Comparison of ENCODE assay signal across 24 mouse cellular contexts in genomic region chr11:61252807-61253206, GRCm38 (mm10). TPM values are rescaled to one million over a fixed set of nuclear protein-coding genes. Genes with fewer than 3 reads are reported as not detected.
"Had no signal": no experiment of that assay in that cellular context is flagged by ENCODE, and none has a peak within 500 bp of the region (broad histone marks: within the 10 kb centered on the region; RNA-seq: fewer than 3 reads in every experiment).

No protein-coding gene starts in this region.

- H3K4me3 ChIP-seq: limb, embryonic 12.5 days; limb, embryonic 15.5 days; liver, embryonic 13.5 days; megakaryocyte, embryonic 14.5 days; midbrain, embryonic 10.5 days; midbrain, embryonic 13.5 days; myocyte; neural tube, embryonic 13.5 days had no signal

- ATAC-seq: lung, postnatal 0 days; midbrain, embryonic 13.5 days; midbrain, embryonic 16.5 days had no signal

- H3K4me1 ChIP-seq: limb, embryonic 12.5 days; limb, embryonic 15.5 days; megakaryocyte, embryonic 14.5 days; midbrain, embryonic 10.5 days; midbrain, embryonic 13.5 days; neural tube, embryonic 13.5 days had no signal

- DNase-seq: kidney, postnatal 14 days; kidney, postnatal 4 days; left cerebral cortex, postnatal 4 days; liver, embryonic 13.5 days; lung, adult 2 months; right cerebral cortex, adult 18-20 months; right cerebral cortex, postnatal 14 days; right cerebral cortex, postnatal 4 days; thymus, adult 2 months; thymus, postnatal 14 days; thymus, postnatal 4 days had no signal

- H3K9me3 ChIP-seq: limb, embryonic 12.5 days; limb, embryonic 15.5 days; liver, embryonic 13.5 days; midbrain, embryonic 13.5 days; neural tube, embryonic 13.5 days had no signal

- H3K27ac ChIP-seq: limb, embryonic 12.5 days; limb, embryonic 15.5 days; liver, embryonic 13.5 days; midbrain, embryonic 10.5 days; midbrain, embryonic 13.5 days; neural tube, embryonic 13.5 days; stomach, postnatal 0 days had no signal

- H3K27me3 ChIP-seq: limb, embryonic 12.5 days; limb, embryonic 15.5 days; liver, embryonic 13.5 days; megakaryocyte, embryonic 14.5 days; midbrain, embryonic 13.5 days; neural tube, embryonic 13.5 days had no signal

- H3K9ac ChIP-seq: limb, embryonic 12.5 days; limb, embryonic 15.5 days; liver, embryonic 13.5 days; midbrain, embryonic 13.5 days; neural tube, embryonic 13.5 days had no signal

- H3K4me2 ChIP-seq: limb, embryonic 12.5 days; limb, embryonic 15.5 days; liver, embryonic 13.5 days; midbrain, embryonic 13.5 days; neural tube, embryonic 13.5 days had no signal

RNA-seq across cellular contexts. Expression of gene Aldh3a1, which starts 45.5 kb away (rescaled TPM):
- total RNA-seq: monocyte, adult 5-6 weeks had no signal
- polyA plus RNA-seq: kidney, embryonic 16.5 days; midbrain, embryonic 10.5 days; midbrain, embryonic 13.5 days; neural tube, embryonic 13.5 days; stomach, embryonic 14.5 days had no signal
